Mouse (Mus musculus): ENCODE results near the gene Ube2s.

DNA sequence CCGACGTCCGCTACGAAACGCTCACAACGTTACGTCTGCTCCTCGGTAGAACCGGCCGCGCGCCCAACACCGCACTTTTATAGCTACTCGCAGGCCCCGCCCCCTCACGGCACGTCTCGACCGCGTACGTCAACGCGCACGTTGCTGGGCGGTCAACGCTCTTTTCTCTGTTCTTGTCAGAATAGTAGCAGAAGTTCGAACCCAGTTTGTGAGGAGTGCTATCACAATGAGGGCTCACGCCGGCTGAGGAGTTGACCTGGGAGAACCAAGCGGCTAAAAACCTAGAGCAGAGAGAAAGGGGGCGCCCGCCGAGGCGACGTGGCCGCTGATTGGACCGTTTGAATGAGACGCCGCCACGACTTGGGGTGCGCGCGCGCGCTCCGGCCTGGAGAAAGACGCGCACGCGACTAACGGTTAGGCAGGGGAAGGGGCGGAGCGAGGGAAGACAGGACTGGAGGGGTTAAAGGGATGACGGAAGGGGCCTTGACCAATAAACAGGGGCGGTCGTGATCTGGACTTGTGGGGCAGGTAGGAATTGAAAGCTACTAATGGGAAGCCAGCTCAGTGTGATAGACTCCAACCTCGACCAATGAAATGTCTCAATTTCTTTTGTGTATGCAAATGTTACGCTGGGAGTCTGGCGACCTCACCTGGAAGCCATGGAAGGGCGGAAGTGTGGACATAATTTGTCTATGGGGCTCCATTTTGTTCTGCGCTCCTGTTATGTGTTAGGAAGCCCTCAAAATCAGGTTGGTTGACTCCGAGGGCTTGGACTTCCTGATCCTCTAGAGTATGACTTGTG lies at the start of gene Ube2s:
- TF ChIP-seq CTCF (conservative IDR thresholded peaks at IDR 0.05; ENCODE audit: low read length) (no peak), NANOG (IDR thresholded peaks at IDR 0.05; ENCODE audit: borderline replicate concordance, low read length) (no peak)

Data from E14TG2a.4 (cell line).